Mouse (Mus musculus): ENCODE measurements around the gene Olfr467. TPM values are rescaled to one million over a fixed set of nuclear protein-coding genes. Genes with fewer than 3 reads are reported as not detected.
A peak's percentile ranks its signal among the peaks of the same experiment; 100 is the strongest.
"Not testable (repeated sequence)": the region's sequence is repeated elsewhere in the genome, so short reads cannot be mapped to it uniquely, and the experiment has no call there.

Gene Olfr467
- not detected in 2 replicates for polyA plus RNA-seq (2011; ENCODE audit: insufficient read length, low read depth, missing spikeins)

DNA sequence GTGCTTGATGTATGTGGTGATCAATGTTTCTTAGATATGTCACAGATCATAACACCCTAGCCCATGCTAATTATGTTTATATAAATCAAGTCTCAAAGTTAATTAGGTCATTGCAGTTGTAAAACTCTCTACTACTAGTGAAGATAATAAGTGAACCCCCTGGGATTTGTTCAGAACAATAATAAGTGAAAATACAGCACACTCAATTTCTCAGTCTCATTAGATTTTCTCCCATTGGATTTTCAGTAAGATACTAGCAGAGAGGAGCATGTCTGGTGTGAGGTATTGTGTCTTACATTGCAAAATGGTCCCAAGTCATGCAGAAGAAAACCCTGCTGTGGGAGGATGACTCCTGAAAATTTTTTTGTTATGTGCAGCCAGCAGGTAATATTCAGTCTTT, at the start of gene Olfr467:
Olfr467 (plus strand) TSS at position 301 of the 400 bp plus-strand sequence.
- no peak for TF ChIP-seq CTCF (IDR thresholded peaks at IDR 0.05; ENCODE audit: borderline replicate concordance, insufficient read depth, low read length)
- TF ChIP-seq POLR2A (IDR thresholded peaks at IDR 0.05; ENCODE audit: low read depth, low read length), result no peak
- H3K27ac ChIP-seq (ENCODE audit: insufficient read depth, low read length), result no peak within 1 kb of the TSS
- no peaks in the 10 kb centered on the region for H3K4me1 ChIP-seq (ENCODE audit: control insufficient read depth, insufficient read depth, low read length)
- H3K4me3 ChIP-seq (ENCODE audit: insufficient read depth, low read length), result no peak within 1 kb of the TSS

GRCm38 (mm10) chr7:107770812-107771211, 41.3 kb upstream of the Olfr467 start:
- 0 out of 2 replicates have a peak, but pooled peaks cover 5% of the 10 kb centered on the region for H3K4me1 ChIP-seq (ENCODE audit: control insufficient read depth, insufficient read depth, low read length)
- H3K27ac ChIP-seq (ENCODE audit: insufficient read depth, low read length), result no peak overlapping the region
- H3K4me3 ChIP-seq (ENCODE audit: insufficient read depth, low read length), result no peak overlapping the region
- TF ChIP-seq POLR2A (IDR thresholded peaks at IDR 0.05; ENCODE audit: low read depth, low read length) (no peak), CTCF (IDR thresholded peaks at IDR 0.05; ENCODE audit: borderline replicate concordance, insufficient read depth, low read length) (no peak)

DNA sequence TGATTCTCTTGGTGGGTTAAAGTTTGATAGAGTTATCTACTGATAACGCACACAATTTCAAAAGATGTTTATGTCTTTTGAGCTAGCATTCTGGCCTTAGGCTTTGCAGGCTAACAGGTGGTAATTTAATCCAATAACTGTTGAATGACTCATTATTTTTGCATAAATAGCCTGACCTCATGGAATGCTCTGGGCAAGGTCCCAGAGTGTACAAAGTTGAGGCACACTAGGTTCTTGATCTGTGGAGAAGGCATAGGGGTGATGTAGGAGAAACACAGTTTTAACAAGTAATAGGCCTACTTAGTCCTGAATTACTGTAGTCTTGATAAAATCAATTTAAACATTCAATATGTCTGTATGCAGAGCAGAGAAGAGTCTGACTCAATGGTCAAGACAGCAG, 33.8 kb upstream of the Olfr467 start:
- no peak for TF ChIP-seq CTCF (IDR thresholded peaks at IDR 0.05; ENCODE audit: borderline replicate concordance, insufficient read depth, low read length)
- Histone ChIP-seq H3K27ac (ENCODE audit: insufficient read depth, low read length) (no peak overlapping the region), H3K4me1 (ENCODE audit: control insufficient read depth, insufficient read depth, low read length) (no peaks in the 10 kb centered on the region), H3K4me3 (ENCODE audit: insufficient read depth, low read length) (no peak overlapping the region)

DNA sequence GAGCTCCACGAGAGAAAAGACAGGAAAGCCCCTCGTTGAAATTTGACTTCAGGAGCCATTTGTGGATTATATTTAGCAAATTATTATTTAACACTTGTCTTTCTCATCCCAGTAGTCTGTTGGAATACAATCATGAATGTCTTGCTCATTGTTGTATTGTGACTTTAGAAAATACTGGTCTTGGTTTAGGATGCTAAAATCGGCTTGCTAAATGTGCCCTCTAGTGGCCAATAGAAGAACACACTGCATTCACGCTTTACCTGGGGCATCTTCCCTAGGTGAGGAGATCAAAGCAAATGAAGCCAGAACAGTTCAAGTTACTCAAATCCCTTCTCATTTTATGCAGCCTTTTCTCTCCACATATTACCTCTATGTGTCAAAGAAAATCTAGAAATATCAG, 32.5 kb upstream of the Olfr467 start:
- no peaks in the 10 kb centered on the region for H3K4me1 ChIP-seq (ENCODE audit: control insufficient read depth, insufficient read depth, low read length)
- no peak overlapping the region for H3K4me3 ChIP-seq (ENCODE audit: insufficient read depth, low read length)
- no peak overlapping the region for H3K27ac ChIP-seq (ENCODE audit: insufficient read depth, low read length)
- TF ChIP-seq POLR2A (IDR thresholded peaks at IDR 0.05; ENCODE audit: low read depth, low read length), result no peak
- TF ChIP-seq CTCF (IDR thresholded peaks at IDR 0.05; ENCODE audit: borderline replicate concordance, insufficient read depth, low read length), result 0 out of 2 replicates have a peak, but pooled peaks have one; percentile 15

DNA sequence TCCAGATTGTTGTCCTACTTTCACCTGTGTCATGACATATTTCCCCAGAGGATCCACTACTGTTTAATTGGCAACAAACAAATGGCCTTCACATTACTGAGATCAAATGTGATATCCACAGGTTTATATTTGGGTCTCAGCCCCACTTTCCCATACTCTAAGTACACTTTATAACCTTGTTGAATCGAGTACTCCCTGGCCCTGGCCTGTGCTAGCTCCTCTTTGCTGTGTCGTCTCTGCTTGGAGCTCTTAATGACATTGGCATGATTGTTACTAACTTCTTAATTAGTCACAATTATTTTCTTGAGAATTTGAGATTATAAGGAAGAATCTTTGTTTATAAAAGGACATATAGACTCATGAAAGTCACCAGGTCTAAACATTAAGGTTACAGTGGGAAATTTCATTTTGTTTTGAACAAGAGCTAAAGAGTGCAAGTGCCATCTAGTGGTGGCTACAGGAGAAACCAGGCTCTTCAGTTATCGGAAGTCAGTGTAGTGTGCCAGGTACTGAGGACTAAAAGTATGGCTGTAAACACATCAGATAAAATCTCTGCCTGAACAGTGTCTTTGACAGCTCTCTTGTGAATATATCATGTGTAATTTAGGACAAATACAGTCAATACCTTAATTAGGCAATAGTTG, 24.0 kb upstream of the Olfr467 start:
- Histone ChIP-seq H3K4me1 (ENCODE audit: control insufficient read depth, insufficient read depth, low read length) (no peaks in the 10 kb centered on the region), H3K4me3 (ENCODE audit: insufficient read depth, low read length) (no peak overlapping the region), H3K27ac (ENCODE audit: insufficient read depth, low read length) (no peak overlapping the region)
- TF ChIP-seq POLR2A (IDR thresholded peaks at IDR 0.05; ENCODE audit: low read depth, low read length), result no peak
- no peak for TF ChIP-seq CTCF (IDR thresholded peaks at IDR 0.05; ENCODE audit: borderline replicate concordance, insufficient read depth, low read length)

GRCm38 (mm10) chr7:107796500-107796899, 15.6 kb upstream of the Olfr467 start:
- no peak overlapping the region for H3K27ac ChIP-seq (ENCODE audit: insufficient read depth, low read length)
- H3K4me3 ChIP-seq (ENCODE audit: insufficient read depth, low read length), result no peak overlapping the region
- no peaks in the 10 kb centered on the region for H3K4me1 ChIP-seq (ENCODE audit: control insufficient read depth, insufficient read depth, low read length)
- TF ChIP-seq CTCF (IDR thresholded peaks at IDR 0.05; ENCODE audit: borderline replicate concordance, insufficient read depth, low read length), result no peak
- no peak for TF ChIP-seq POLR2A (IDR thresholded peaks at IDR 0.05; ENCODE audit: low read depth, low read length)

DNA sequence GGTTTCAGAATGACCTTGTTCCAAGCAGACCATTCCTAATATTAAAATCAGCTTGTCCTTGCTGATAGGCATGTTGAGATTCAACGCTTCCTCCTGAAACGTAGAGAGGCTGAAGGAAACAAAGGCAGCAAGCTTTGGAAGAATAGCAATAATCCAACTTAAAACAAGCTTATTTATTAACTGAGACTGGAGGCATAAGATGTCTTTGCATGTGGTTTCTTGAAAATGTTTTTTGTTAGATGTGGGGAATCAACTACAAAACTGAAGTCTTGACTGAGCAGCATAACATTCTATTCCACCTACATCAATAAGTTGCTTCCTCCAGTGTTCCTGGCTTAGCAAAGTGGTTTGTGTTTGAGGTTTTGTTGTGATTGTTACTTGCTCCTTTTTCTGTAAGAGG, 11.0 kb upstream of the Olfr467 start, which contains the start of gene Ovch2:
Ovch2 (minus strand) TSS at position 101 of the 400 bp plus-strand sequence.
- no peaks in the 10 kb centered on the region for H3K4me1 ChIP-seq (ENCODE audit: control insufficient read depth, insufficient read depth, low read length)
- H3K27ac ChIP-seq (ENCODE audit: insufficient read depth, low read length), result no peak within 1 kb of the TSS

GRCm38 (mm10) chr7:107802138-107802537, 9.9 kb upstream of the Olfr467 start:
- no peak overlapping the region for H3K27ac ChIP-seq (ENCODE audit: insufficient read depth, low read length)
- no peaks in the 10 kb centered on the region for H3K4me1 ChIP-seq (ENCODE audit: control insufficient read depth, insufficient read depth, low read length)

More for the DNA sequence above, 11.0 kb upstream of the Olfr467 start, which contains the start of gene Ovch2:
- H3K4me3 ChIP-seq (ENCODE audit: insufficient read depth, low read length), result no peak within 1 kb of the TSS
- TF ChIP-seq CTCF (IDR thresholded peaks at IDR 0.05; ENCODE audit: borderline replicate concordance, insufficient read depth, low read length) (no peak), POLR2A (IDR thresholded peaks at IDR 0.05; ENCODE audit: low read depth, low read length) (no peak)

GRCm38 (mm10) chr7:107819442-107819841, 7.4 kb downstream of the Olfr467 start:
- Histone ChIP-seq H3K27ac (ENCODE audit: insufficient read depth, low read length) (no peak overlapping the region), H3K4me3 (ENCODE audit: insufficient read depth, low read length) (no peak overlapping the region), H3K4me1 (ENCODE audit: control insufficient read depth, insufficient read depth, low read length) (no peaks in the 10 kb centered on the region)
- no peak for TF ChIP-seq POLR2A (IDR thresholded peaks at IDR 0.05; ENCODE audit: low read depth, low read length)
- TF ChIP-seq CTCF (IDR thresholded peaks at IDR 0.05; ENCODE audit: borderline replicate concordance, insufficient read depth, low read length), result no peak

More at GRCm38 (mm10) chr7:107802138-107802537, 9.9 kb upstream of the Olfr467 start:
- TF ChIP-seq CTCF (IDR thresholded peaks at IDR 0.05; ENCODE audit: borderline replicate concordance, insufficient read depth, low read length), result no peak
- no peak overlapping the region for H3K4me3 ChIP-seq (ENCODE audit: insufficient read depth, low read length)

DNA sequence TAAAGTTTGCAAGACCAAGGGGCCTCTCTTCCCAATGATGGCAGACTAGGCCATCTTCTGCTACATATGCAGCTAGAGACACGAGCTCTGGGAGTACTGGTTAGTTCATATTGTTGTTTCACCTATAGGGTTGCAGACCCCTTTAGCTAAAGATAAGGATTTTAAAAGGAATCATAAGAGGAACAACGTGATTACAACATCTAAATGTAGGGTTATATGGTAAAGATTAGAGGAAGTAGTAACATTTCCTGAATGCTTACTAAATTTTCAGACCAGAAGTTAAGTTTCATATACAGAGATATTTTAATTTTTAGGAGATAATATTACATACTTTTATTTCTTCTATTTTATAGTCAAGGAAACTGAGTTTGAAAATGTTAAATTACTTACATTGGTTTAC, 11.8 kb downstream of the Olfr467 start:
- not testable (repeated sequence) for H3K4me3 ChIP-seq (ENCODE audit: insufficient read depth, low read length); H3K4me1 ChIP-seq (ENCODE audit: control insufficient read depth, insufficient read depth, low read length); H3K27ac ChIP-seq (ENCODE audit: insufficient read depth, low read length)

DNA sequence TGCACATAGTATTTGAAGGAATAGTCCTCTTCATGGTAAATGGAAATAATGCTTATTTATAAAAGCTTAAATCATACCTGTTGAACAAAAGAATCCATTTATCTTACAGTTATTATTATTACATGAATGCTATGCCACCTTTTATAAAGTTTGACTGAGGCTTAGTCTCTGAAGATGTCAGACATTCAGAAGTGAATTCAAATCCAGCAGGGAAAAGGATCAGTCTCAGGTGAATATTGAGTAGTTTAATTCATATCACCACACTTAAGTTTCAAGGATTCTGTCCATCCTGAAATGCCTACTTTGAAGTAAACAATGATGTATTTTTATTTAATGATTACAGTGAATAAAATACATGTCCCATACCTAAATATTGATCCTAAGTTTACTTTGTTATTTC, 13.4 kb downstream of the Olfr467 start, which contains the start of gene Olfr469:
Olfr469 (minus strand) TSS at position 101 of the 400 bp plus-strand sequence.
- not testable (repeated sequence) for H3K27ac ChIP-seq (ENCODE audit: insufficient read depth, low read length)

More for the DNA sequence above, 13.4 kb downstream of the Olfr467 start, which contains the start of gene Olfr469:
- not testable (repeated sequence) for H3K4me3 ChIP-seq (ENCODE audit: insufficient read depth, low read length); H3K4me1 ChIP-seq (ENCODE audit: control insufficient read depth, insufficient read depth, low read length)

All from embryonic fibroblast, embryonic 13.5 days (primary cell).